Mouse (Mus musculus): ENCODE measurements around the gene Tmem233.

DNA sequence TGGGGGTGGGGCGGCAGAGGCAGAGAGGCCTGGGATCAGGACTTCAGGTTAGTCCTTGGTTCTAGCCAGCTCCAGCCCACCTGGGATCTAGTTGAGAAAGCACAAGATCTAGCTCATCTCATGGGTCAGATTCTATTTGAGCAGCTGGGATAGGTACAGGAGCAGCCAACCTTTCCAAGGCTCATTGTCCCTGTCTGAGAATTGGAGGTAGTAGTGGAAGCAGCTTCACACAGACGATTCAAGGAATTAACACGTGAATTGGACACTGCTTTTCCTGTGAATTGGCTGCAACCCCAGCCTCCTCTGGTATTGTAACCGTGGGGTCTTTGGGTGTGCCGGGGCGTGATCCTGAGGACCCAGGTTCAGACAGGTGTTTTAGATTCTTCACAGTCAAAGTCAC is 30.2 kb downstream of the Tmem233 start:
- TF ChIP-seq CTCF (IDR thresholded peaks at IDR 0.05; ENCODE audit: insufficient read depth, low read depth, low read length) (no peak), POLR2A (IDR thresholded peaks at IDR 0.05; ENCODE audit: insufficient read depth, low read depth, low read length) (no peak)

All from olfactory bulb, adult 2 months (tissue).